Mouse (Mus musculus) small intestine, adult 2 months (tissue): ENCODE data around the gene Eif2b5.

Experiments
- CTCF ChIP-seq: fragments of 200-500 bp; IDR thresholded peaks from 2 replicates; pipeline ENCODE4 v1.5.1; 2012; ENCODE audit warnings: low read depth, mild to moderate bottlenecking, control low read depth, inconsistent platforms, low read length, moderate library complexity, mixed read lengths; ENCODE audit not compliant: insufficient replicate concordance, insufficient read length; ENCODE audit errors: extremely low read depth
- POLR2A ChIP-seq: fragments of 200-500 bp; IDR thresholded peaks from 2 replicates; pipeline ENCODE4 v1.6.1; 2012; ENCODE audit warnings: low read depth, mild to moderate bottlenecking, control low read depth, inconsistent platforms, low read length, moderate library complexity

- no peak for TF ChIP-seq CTCF
- TF ChIP-seq POLR2A: no peak
Observed at GRCm38 (mm10) chr16:20476857-20477256, 21.8 kb upstream of the Eif2b5 start.
